Mouse (Mus musculus) lung, adult 2 months (tissue): Measurements from ENCODE around the gene Spag6. TPM values are rescaled to one million over a fixed set of nuclear protein-coding genes. Genes with fewer than 3 reads are reported as not detected.
A peak's percentile ranks its signal among the peaks of the same experiment; 100 is the strongest.

Source experiments
- DNase-seq: peaks from one replicate; pipeline ENCODE4 v3.0.0; 2022
- H3K4me1 ChIP-seq: fragments of 200-500 bp; 2 replicates; pipeline ENCODE4 v1.6.1; 2011; ENCODE audit warnings: low read length; ENCODE audit not compliant: control insufficient read depth, insufficient read depth
- H3K4me3 ChIP-seq: fragments of 200-500 bp; replicated peaks from 2 replicates; pipeline ENCODE3; 2011; ENCODE audit warnings: low read depth, mild to moderate bottlenecking, control low read depth, low read length; ENCODE audit errors: extremely low read depth
- CTCF ChIP-seq: fragments of 200-500 bp; IDR thresholded peaks from 2 replicates; pipeline ENCODE4 v1.5.1; 2011; ENCODE audit warnings: mild to moderate bottlenecking, low read length, control low read depth; ENCODE audit not compliant: insufficient read depth
- POLR2A ChIP-seq: fragments of 200-500 bp; IDR thresholded peaks from 2 replicates; pipeline ENCODE4 v1.6.1; 2011; ENCODE audit warnings: low read depth, mild to moderate bottlenecking, control low read depth, low read length, borderline replicate concordance; ENCODE audit errors: extremely low read depth
- WGBS: fragments of 180-500 bp; shearing (Covaris S2); methylation state at CpG from one replicate; pipeline ENCODE4 v1.1.7; 2018; 5-methylcytosine and 5-hydroxymethylcytosine counted together
- polyA plus RNA-seq: library from polyadenylated mRNA; depleted of rRNA; stranded (reverse); fragments of >200 nt; gene quantifications from 2 replicates; pipeline ENCODE4 v1.2.3, GENCODE M21; 2012

Spag6 gene
- polyA plus RNA-seq, 1 experiment = 0.46 TPM

- 95% methylated on average over 8 of the region's 8 CpGs for WGBS
- no peak for TF ChIP-seq CTCF
- no peak for TF ChIP-seq POLR2A
- DNase-seq = no peak
- Histone ChIP-seq H3K4me1 (peaks cover 4% of the 10 kb centered on the region; the same call in 1 of the 2 replicates), H3K4me3 (no peak overlapping the region)
These were observed 6.9 kb upstream of the Spag6 start for GRCm38 (mm10) chr2:18686826-18687519.

- no peak overlapping the region for H3K4me3 ChIP-seq
- WGBS = 23% methylated on average over 9 of the region's 9 CpGs
- peaks cover 4% of the 10 kb centered on the region; the same call in 1 of the 2 replicates for H3K4me1 ChIP-seq
- no peak for DNase-seq
- TF ChIP-seq CTCF = no peak
- TF ChIP-seq POLR2A = no peak
These were observed 6.1 kb upstream of the Spag6 start for GRCm38 (mm10) chr2:18687671-18688170.

GRCm38 (mm10) chr2:18688286-18688685 is 5.5 kb upstream of the Spag6 start:
- Histone ChIP-seq H3K4me3 (no peak overlapping the region), H3K4me1 (peaks cover 4% of the 10 kb centered on the region; the same call in 1 of the 2 replicates)
- 40% methylated on average over 6 of the region's 6 CpGs for WGBS
- no peak for TF ChIP-seq POLR2A
- TF ChIP-seq CTCF = no peak
- no peak for DNase-seq

GRCm38 (mm10) chr2:18688708-18689063 is 5.1 kb upstream of the Spag6 start:
- no peak overlapping the region for H3K4me3 ChIP-seq
- WGBS = 3% methylated on average over 45 of the region's 45 CpGs
- peaks cover 7% of the 10 kb centered on the region; the same call in 1 of the 2 replicates for H3K4me1 ChIP-seq
- DNase-seq = peak; percentile 46
- TF ChIP-seq POLR2A = no peak
- TF ChIP-seq CTCF = no peak

GRCm38 (mm10) chr2:18689064-18689921 is 4.5 kb upstream of the Spag6 start:
- TF ChIP-seq POLR2A (no peak), CTCF (no peak)
- peaks cover 7% of the 10 kb centered on the region; the same call in 1 of the 2 replicates for H3K4me1 ChIP-seq
- peak overlapping the region; percentile 61 for H3K4me3 ChIP-seq
- peak; percentile 68 for DNase-seq
- 2% methylated on average over 51 of the region's 51 CpGs for WGBS

GRCm38 (mm10) chr2:18690055-18690691 is 3.7 kb upstream of the Spag6 start:
- peak overlapping the region; percentile 20 for H3K4me3 ChIP-seq
- DNase-seq = peak; percentile 35
- H3K4me1 ChIP-seq = peaks cover 9% of the 10 kb centered on the region; the same call in 1 of the 2 replicates
- WGBS = 1% methylated on average over 58 of the region's 58 CpGs
- TF ChIP-seq CTCF (no peak), POLR2A (no peak)

- 18% methylated on average over 9 of the region's 9 CpGs for WGBS
- peaks cover 9% of the 10 kb centered on the region; the same call in 1 of the 2 replicates for H3K4me1 ChIP-seq
- H3K4me3 ChIP-seq = no peak overlapping the region
- TF ChIP-seq POLR2A (no peak), CTCF (no peak)
- DNase-seq = no peak
These were observed 3.1 kb upstream of the Spag6 start for GRCm38 (mm10) chr2:18690756-18691155.

GRCm38 (mm10) chr2:18692031-18692430 is 1.8 kb upstream of the Spag6 start:
- H3K4me1 ChIP-seq = peaks cover 9% of the 10 kb centered on the region; the same call in 1 of the 2 replicates
- H3K4me3 ChIP-seq = no peak overlapping the region
- no peak for DNase-seq
- TF ChIP-seq POLR2A (no peak), CTCF (no peak)

- DNase-seq = no peak
- TF ChIP-seq CTCF (no peak), POLR2A (no peak)
- H3K4me1 ChIP-seq = peaks cover 9% of the 10 kb centered on the region; the same call in 1 of the 2 replicates
- no peak overlapping the region for H3K4me3 ChIP-seq
- WGBS = 20% methylated on average over 1 of the region's 1 CpGs
These were observed 1.3 kb upstream of the Spag6 start for GRCm38 (mm10) chr2:18692548-18692947.
